ENCODE assay signal across 9 mouse cellular contexts in the genomic region with DNA sequence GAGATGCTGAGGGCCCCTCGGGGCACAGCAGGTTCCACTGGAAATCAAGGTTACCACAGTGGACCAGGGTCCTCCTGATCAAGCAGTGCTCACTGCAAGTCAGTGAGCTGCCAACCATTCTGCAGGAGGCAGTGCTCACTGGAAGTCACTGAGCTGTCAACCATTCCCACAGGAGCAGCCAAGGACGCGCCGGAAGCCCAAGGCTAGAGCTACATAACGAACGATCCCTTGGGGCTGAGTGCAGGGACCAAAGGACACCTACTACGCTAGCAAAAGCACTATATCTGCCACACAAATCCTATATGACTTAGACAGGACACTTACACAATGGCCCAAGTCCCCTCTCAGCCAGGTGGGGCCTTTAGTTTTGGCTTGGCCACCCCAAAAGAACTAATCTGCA. TPM values are rescaled to one million over a fixed set of nuclear protein-coding genes. Genes with fewer than 3 reads are reported as not detected.
A peak's percentile ranks its signal among the peaks of the same experiment; 100 is the strongest.
DNase-seq lines count a peak whose midpoint lies in the region; ATAC-seq and TF ChIP-seq lines count a peak whose summit lies in the region.
"Had no signal": no experiment of that assay in that cellular context is flagged by ENCODE, and none has a peak within 500 bp of the region (broad histone marks: within the 10 kb centered on the region; RNA-seq: fewer than 3 reads in every experiment).

No protein-coding gene starts in this region.

- H3K4me2 ChIP-seq in hindbrain, embryonic 16.5 days (ENCODE audit: low read length), result no peak overlapping the region
- H3K4me2 ChIP-seq in lung, postnatal 0 days (replicated peaks; ENCODE audit: low read depth, low read length), result no peak overlapping the region

- no peak for DNase-seq in liver, adult 2 months (ENCODE audit: extremely low read depth, low read depth, low spot score)
- no peak for DNase-seq in liver
- no peak for DNase-seq in lung, postnatal 0 days (ENCODE audit: low spot score)
- no peak for DNase-seq in left cerebral cortex, adult 9 months (ENCODE audit: low spot score in 2 of 2)
- no peak for DNase-seq in layer of hippocampus, adult 8-10 months (ENCODE audit: low spot score in 2 of 2)
- no peak for DNase-seq in spleen, adult 18-20 months

- no peak overlapping the region for H3K9ac ChIP-seq in liver, adult 2 months (ENCODE audit: low read depth, low read length)
- H3K9ac ChIP-seq in hindbrain, embryonic 16.5 days (ENCODE audit: low read depth, low read length), result no peak overlapping the region
- no peak overlapping the region for H3K9ac ChIP-seq in lung, postnatal 0 days (replicated peaks; ENCODE audit: low read depth)

- H3K79me2 ChIP-seq in liver, adult 2 months (ENCODE audit: control insufficient read depth, insufficient read depth, low read length), result peaks cover 66% of the 10 kb centered on the region

- peak overlapping the region; percentile 33 for H3K27ac ChIP-seq in liver, adult 2 months (replicated peaks; ENCODE audit: insufficient read depth, low read depth, low read length)
- H3K27ac ChIP-seq in cortical plate, adult 2 months (ENCODE audit: insufficient read depth, low read length), result 0 out of 2 replicates have a peak overlapping the region, but pooled peaks have one; percentile 34
- peak overlapping the region; percentile 60 for H3K27ac ChIP-seq in hindbrain, embryonic 16.5 days (ENCODE audit: low read depth, low read length)
- H3K27ac ChIP-seq in lung, postnatal 0 days (ENCODE audit: low read length), result peak overlapping the region; percentile 84

- no peaks in the 10 kb centered on the region for H3K36me3 ChIP-seq in liver, adult 2 months (ENCODE audit: control insufficient read depth, insufficient read depth, low read length)
- H3K36me3 ChIP-seq in hindbrain, embryonic 16.5 days (ENCODE audit: control insufficient read depth, insufficient read depth, low read length), result no peaks in the 10 kb centered on the region
- H3K36me3 ChIP-seq in lung, postnatal 0 days (ENCODE audit: insufficient read depth, low read length), result no peaks in the 10 kb centered on the region
- H3K36me3 ChIP-seq: G1E had no signal

- no peaks in the 10 kb centered on the region for H3K9me3 ChIP-seq in hindbrain, embryonic 16.5 days (ENCODE audit: control insufficient read depth, low read length)
- no peaks in the 10 kb centered on the region for H3K9me3 ChIP-seq in lung, postnatal 0 days (ENCODE audit: low read length)
- H3K9me3 ChIP-seq: G1E had no signal

- 25% methylated on average over 7 of the region's 7 CpGs for WGBS in liver, adult 2 months
- 74% methylated on average over 7 of the region's 7 CpGs for WGBS in hindbrain, embryonic 16.5 days
- WGBS in lung, postnatal 0 days, result 58% methylated on average over 7 of the region's 7 CpGs

- no peak for ATAC-seq in hindbrain, embryonic 16.5 days
- ATAC-seq in lung, postnatal 0 days, result no peak

- no peak for TF ChIP-seq POLR2A in liver, adult 2 months (IDR thresholded peaks at IDR 0.05; ENCODE audit: extremely low read depth, insufficient read depth, low read length)
- TF ChIP-seq POLR2A in cortical plate, adult 2 months (IDR thresholded peaks at IDR 0.05; ENCODE audit: extremely low read depth, insufficient read depth, low read length), result no peak

- H3K4me1 ChIP-seq in liver, adult 2 months (ENCODE audit: control insufficient read depth, insufficient read depth, low read length), result peaks cover 51% of the 10 kb centered on the region
- H3K4me1 ChIP-seq in cortical plate, adult 2 months (ENCODE audit: control insufficient read depth, insufficient read depth, low read length), result no peaks in the 10 kb centered on the region
- H3K4me1 ChIP-seq in hindbrain, embryonic 16.5 days (ENCODE audit: control insufficient read depth, insufficient read depth, low read depth, low read length), result peaks cover 18% of the 10 kb centered on the region
- peaks cover 43% of the 10 kb centered on the region for H3K4me1 ChIP-seq in lung, postnatal 0 days (ENCODE audit: insufficient read depth, low read depth, low read length)

- H3K27me3 ChIP-seq in liver, adult 2 months (ENCODE audit: control insufficient read depth, insufficient read depth, low read length), result no peaks in the 10 kb centered on the region
- peaks cover 1% of the 10 kb centered on the region for H3K27me3 ChIP-seq in hindbrain, embryonic 16.5 days (replicated peaks; ENCODE audit: control insufficient read depth, insufficient read depth, low read length)
- H3K27me3 ChIP-seq in lung, postnatal 0 days (replicated peaks; ENCODE audit: insufficient read depth, low read length), result no peaks in the 10 kb centered on the region

- no peak overlapping the region for H3K4me3 ChIP-seq in liver, adult 2 months (ENCODE audit: insufficient read depth, low read depth, low read length)
- H3K4me3 ChIP-seq in cortical plate, adult 2 months (ENCODE audit: insufficient read depth, low read length), result no peak overlapping the region
- H3K4me3 ChIP-seq in hindbrain, embryonic 16.5 days (ENCODE audit: low read length), result no peak overlapping the region
- H3K4me3 ChIP-seq in lung, postnatal 0 days (ENCODE audit: low read depth, low read length), result no peak overlapping the region

- TF ChIP-seq EP300 in lung, postnatal 0 days (IDR thresholded peaks at IDR 0.05), result no peak

- no peak for TF ChIP-seq CTCF in liver, adult 2 months (IDR thresholded peaks at IDR 0.05; ENCODE audit: low read depth, low read length)
- TF ChIP-seq CTCF in cortical plate, adult 2 months (IDR thresholded peaks at IDR 0.05; ENCODE audit: extremely low read depth, insufficient read depth, low read length), result no peak
- TF ChIP-seq CTCF in lung, postnatal 0 days (IDR thresholded peaks at IDR 0.05), result no peak

RNA-seq across cellular contexts. Expression of gene Lrp5, which starts 5.6 kb away (rescaled TPM):
- 14.1 and 23.2 TPM in 2 replicates for total RNA-seq in liver, adult 2 months (2014; rRNA removed)
- polyA plus RNA-seq in liver, adult 2 months (2012; rRNA removed), result 32.6 and 42.4 TPM in 2 replicates
- polyA plus RNA-seq in cortical plate, adult 2 months (2012; rRNA removed), result 3.1 and 3.4 TPM in 2 replicates
- polyA plus RNA-seq in hindbrain, embryonic 16.5 days (2015; fragmentation: Nextera tagmentation; extraction: Ambion mirVana), result 1.3 and 1.5 TPM in 2 replicates
- polyA plus RNA-seq in lung, postnatal 0 days (2015; fragmentation: Nextera tagmentation; extraction: Ambion mirVana), result 4.1 and 5.1 TPM in 2 replicates
- total RNA-seq in layer of hippocampus, adult 8-10 months (2022), result 10 to 100 TPM in 2 of 4 experiments, 1 to 10 TPM in 2; 8.6 to 14.0 (median 10.9) TPM

RNA-seq across cellular contexts. Expression of gene 1810055G02Rik, which starts 27.4 kb away (rescaled TPM):
- 10.6 and 20.1 TPM in 2 replicates for total RNA-seq in liver, adult 2 months (2014; rRNA removed)
- 18.4 and 26.9 TPM in 2 replicates for polyA plus RNA-seq in liver, adult 2 months (2012; rRNA removed)
- polyA plus RNA-seq in cortical plate, adult 2 months (2012; rRNA removed), result 44.7 and 44.8 TPM in 2 replicates
- 42.1 and 44.8 TPM in 2 replicates for polyA plus RNA-seq in hindbrain, embryonic 16.5 days (2015; fragmentation: Nextera tagmentation; extraction: Ambion mirVana)
- 11.3 and 12.6 TPM in 2 replicates for polyA plus RNA-seq in lung, postnatal 0 days (2015; fragmentation: Nextera tagmentation; extraction: Ambion mirVana)
- total RNA-seq in layer of hippocampus, adult 8-10 months (2022), result 10 to 100 TPM; 19.0 to 29.6 (median 24.1) TPM

Comparison
In these comparisons a context has a peak if more than half of its experiments do, and no peak if none do; other contexts are left out.
1. H3K27ac ChIP-seq: peak in every context shown above with its lines; median percentile 84 in lung, postnatal 0 days; 60 in hindbrain, embryonic 16.5 days; 34 in cortical plate, adult 2 months; 33 in liver, adult 2 months.